Mouse (Mus musculus): ENCODE results near the gene Rnf146.
"Not testable (repeated sequence)": the region's sequence is repeated elsewhere in the genome, so short reads cannot be mapped to it uniquely, and the experiment has no call there.

Gene Rnf146

DNA sequence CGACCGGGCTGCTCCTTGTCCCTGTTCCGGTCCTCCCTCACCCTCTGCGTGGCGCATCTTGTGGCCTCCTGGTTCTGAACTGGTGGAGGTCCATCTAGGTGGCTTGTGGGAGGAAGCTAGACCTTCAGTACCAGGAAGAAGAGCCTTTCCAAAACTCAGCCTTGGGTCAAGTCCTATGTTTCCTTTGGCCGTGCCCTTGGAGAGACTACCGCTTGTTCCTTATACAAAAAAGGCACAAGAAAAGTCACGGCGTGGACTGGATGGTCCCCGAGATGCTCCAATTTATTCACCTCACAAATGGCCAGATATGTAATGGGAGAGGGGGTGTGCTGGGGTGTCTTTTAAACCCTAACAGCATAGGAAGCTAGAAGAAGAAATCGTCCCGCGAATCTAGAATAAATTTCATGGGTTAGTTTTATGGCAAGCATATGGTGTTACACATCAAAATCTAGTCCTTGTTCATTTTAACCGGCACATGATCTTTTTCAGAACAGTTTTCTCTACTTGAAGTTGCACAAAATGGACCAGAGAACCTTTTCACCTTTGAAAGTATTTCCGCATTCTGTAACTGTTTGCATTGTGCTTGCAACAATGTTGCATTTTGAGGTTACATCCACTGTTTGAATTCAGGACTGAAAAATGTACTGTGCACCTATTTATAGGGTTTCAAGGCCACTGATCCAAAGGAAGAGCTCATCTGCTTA, at the start of gene Rnf146:
Gene Rnf146 (minus strand): TSS at position 246 of the 704 bp plus-strand sequence.
- DNase-seq = no peak

- no peak for DNase-seq
Measured at GRCm38 (mm10) chr10:29402656-29403268, 40.5 kb upstream of the Rnf146 start.

- not testable (repeated sequence) for DNase-seq
Measured at GRCm38 (mm10) chr10:29394890-29395289, 32.6 kb upstream of the Rnf146 start.

DNA sequence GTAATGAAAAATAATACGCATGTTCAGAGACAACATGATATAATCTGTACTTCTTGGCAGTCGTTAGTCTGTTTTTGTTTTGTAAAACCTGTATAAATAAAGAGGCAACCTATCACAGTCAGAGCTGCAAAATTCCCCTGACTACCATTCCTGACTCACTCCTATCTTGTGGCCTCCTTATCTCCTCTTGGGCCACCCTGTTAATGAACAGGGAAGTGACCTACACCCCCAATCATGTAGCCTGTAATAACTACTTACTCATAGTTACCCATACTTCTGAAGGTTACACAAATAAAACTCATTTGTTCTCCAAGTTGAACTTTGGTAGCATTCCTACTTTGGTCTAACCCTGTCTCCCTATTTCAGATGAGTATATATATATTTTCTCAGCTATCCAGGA, 19.3 kb upstream of the Rnf146 start:
- DNase-seq = no peak

- DNase-seq = no peak
Measured at GRCm38 (mm10) chr10:29374065-29374464, 11.8 kb upstream of the Rnf146 start.

DNA sequence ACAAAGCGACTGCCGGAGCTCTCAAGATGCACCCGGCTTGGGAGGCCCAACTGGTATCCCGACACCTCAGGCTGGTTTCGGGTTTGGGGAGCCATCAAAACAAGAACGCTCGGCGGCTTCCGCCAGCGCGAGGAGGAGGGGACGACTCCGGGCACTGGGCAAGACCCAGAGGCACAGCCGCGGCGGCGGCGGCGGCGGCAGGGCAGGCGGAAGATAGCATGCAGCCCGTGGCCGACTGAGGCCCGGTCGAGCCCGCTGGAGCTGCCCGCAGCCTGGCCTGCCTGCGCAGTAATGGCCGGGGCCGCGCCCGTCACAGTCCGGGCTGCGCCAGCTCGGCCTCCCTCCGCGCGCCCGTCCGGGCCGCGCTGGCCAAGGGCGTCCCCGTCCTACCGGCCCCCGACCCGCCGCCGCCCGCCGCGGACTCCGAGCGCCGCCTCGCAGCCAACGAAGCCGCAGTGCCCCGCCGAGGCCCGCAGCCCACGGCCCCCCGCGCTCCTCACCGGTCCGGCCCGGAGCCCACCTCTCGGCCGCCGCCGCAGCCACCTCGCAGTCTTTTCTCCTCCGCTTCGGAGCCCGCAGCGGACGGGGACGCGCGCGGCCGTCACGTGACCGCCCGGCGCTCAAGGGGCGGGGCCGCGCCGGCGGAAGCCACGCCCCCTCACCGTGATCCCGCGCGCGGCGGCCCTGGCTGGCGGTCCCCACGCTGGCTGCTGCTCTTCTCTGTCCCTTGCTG, 612 bp downstream of the Rnf146 start:
- peak; percentile 95 for DNase-seq

GRCm38 (mm10) chr10:29361095-29361463, 1.2 kb downstream of the Rnf146 start:
- no peak for DNase-seq

DNA sequence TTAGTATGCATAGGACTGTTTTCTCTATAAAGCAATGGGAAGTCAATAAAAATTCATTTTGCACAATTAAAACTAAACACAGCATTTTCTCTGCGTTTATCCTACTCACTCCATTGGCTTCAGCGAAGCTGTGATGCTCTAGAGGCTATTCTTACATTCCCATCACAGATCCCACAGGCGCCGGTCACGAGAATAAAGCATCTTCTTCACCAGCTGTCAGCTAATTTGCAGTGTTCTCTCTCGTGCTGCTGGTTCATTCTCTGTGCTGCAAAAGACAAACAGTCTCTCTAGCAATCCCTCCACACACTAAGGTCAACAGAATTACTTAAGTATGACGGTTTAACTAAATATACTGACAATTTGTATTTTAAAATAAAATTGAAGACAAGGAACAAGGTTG, 8.1 kb downstream of the Rnf146 start:
- DNase-seq = no peak

GRCm38 (mm10) chr10:29352575-29352974, 9.7 kb downstream of the Rnf146 start:
- DNase-seq = no peak

DNA sequence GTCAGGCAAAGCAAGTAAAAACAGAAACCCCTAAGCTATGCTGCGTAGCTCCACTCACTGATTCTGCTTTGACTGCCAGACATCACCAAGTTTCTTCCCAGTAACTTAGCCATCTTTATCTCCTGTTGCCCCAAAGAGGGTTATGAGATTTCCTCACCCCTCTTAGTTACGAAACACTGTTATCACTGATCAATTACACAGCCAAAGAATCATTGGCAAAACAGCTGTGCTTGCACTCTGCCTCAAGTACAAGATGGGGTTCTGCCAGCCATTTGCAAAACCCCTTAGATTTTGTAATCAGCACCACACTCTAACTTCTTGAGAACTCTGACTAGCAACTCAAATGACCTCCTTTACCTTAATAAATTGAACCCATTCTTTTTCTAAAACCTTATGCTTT, 10.8 kb downstream of the Rnf146 start:
- no peak for DNase-seq

DNA sequence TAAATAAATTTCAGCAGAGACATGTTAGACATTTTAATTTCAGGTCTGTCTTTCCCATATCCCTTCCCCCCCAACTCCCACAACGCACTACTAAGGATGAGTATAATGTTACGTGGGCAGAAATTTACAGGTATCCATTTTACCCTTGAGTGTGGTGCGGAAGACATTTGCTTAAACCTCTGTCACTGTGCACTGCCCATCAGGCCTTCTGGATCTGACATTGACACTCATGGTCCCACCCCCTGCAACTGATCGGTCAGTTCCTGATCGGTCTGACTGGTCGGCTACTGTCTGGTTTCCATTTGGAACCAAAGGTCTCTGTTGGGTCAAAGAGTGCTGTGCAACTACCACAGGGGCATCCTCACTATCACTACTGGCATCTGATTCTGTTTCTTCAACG, 15.6 kb downstream of the Rnf146 start:
- DNase-seq = no peak

DNA sequence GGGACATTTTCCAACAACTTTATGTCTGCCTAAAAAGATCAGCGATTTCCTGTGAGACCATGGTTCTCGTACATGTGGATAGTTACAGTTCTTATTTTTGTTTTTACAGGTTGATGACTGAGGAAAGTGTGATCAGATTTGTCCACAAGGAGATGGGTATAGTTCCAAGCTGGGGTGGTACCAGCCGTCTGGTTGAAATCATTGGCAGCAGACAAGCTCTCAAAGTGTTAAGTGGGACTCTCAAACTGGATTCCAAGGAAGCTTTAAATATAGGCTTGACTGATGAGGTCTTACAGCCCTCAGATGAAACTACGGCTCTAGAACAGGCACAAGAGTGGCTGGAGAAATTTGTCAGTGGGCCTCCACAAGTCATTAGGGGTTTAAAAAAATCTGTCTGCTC, 18.0 kb downstream of the Rnf146 start:
- no peak for DNase-seq

GRCm38 (mm10) chr10:29338355-29339056, 23.7 kb downstream of the Rnf146 start:
- DNase-seq = peak; percentile 66

DNA sequence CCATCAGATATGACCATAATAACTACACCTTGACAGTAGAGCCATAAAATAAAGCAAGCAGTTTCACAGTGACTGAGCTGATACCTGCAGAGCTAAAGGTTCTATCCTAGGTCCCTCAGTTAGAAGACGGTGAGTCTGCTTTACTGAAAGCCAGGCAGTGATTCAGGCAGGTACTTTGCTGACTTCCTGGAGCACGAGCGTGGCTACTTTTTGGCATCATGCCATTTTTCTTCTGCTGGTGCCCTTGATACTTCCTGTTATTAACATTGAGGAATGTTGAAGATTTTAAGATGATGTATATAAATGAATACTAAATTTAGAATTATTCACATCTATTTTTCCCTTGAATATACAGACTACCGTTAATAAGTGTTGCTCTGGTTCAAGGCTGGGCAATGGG, 28.4 kb downstream of the Rnf146 start:
- DNase-seq = peak; percentile 27

GRCm38 (mm10) chr10:29324817-29325216, 37.4 kb downstream of the Rnf146 start:
- no peak for DNase-seq

- DNase-seq = no peak
Measured at GRCm38 (mm10) chr10:29313905-29314304, 48.3 kb downstream of the Rnf146 start.

GRCm38 (mm10) chr10:29313064-29313638, 49.1 kb downstream of the Rnf146 start, which contains the start of gene Echdc1:
Gene Echdc1 (plus strand): TSS chr10:29313166.
- DNase-seq = peak; percentile 91

DNA sequence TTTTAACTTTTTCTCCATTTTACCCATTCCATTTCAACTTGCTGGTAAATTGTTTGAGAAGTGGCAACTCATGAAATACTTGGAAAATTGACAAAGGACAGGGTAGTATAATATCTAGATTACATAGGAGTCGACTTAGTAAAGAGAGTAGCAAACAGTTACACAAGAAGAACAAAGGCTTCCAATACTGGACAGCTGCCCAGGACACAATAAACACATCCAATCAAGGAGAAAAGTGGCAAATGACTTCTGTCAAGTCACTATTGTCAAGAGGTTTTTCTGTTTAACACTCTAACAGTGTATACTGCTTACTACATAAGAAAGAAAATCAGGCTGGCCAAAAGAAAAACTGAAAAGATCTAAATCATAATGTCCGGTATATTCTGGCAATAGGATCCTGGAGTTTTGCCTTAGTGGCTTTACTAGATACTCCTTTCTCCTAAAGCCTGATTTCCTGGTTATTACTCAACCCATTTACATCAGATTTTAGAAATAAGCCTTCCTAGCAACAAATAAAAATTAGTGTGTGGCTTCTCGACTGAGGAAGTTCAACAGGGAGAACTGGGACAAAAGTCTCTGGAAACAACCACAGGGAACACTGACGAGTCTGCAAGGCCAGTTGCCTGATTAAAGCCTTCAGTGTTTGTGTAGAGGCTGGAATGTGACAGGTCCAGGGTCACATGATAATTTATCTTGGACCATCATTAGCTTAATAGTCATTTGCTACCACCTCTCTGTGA, 50.6 kb downstream of the Rnf146 start:
- no peak for DNase-seq

- no peak for DNase-seq
Measured at GRCm38 (mm10) chr10:29302230-29302629, 60.0 kb downstream of the Rnf146 start.

All from kidney, postnatal 14 days (tissue).